Mouse (Mus musculus) intestine, postnatal 0 days (tissue): ENCODE results near the gene Clint1. TPM values are rescaled to one million over a fixed set of nuclear protein-coding genes. Genes with fewer than 3 reads are reported as not detected.

ENCODE experiments used
- ATAC-seq: fragments of 200-750 bp; cut with Nextera tagmentation; 2 replicates; pipeline ENCODE4 v1.8.0; 2017; ENCODE audit warnings: mild to moderate bottlenecking, moderate TSS enrichment, moderate library complexity
- H3K27ac ChIP-seq: fragments of 300-500 bp; sonication (generic); 2 replicates; pipeline ENCODE4 v1.5.1; 2014; ENCODE audit warnings: mild to moderate bottlenecking, low read depth, low read length, moderate library complexity
- H3K27me3 ChIP-seq: fragments of 300-500 bp; sonication (generic); replicated peaks from 2 replicates; pipeline ENCODE4 v1.6.1; 2014; ENCODE audit warnings: low read length, mixed read lengths; ENCODE audit not compliant: control insufficient read depth, insufficient read depth
- H3K36me3 ChIP-seq: fragments of 300-500 bp; sonication (generic); 2 replicates; pipeline ENCODE4 v1.6.1; 2014; ENCODE audit warnings: mild to moderate bottlenecking, moderate library complexity; ENCODE audit not compliant: control insufficient read depth, insufficient read depth
- H3K4me1 ChIP-seq: fragments of 300-500 bp; sonication (generic); replicated peaks from 2 replicates; pipeline ENCODE4 v1.6.1; 2014; ENCODE audit warnings: antibody characterized with exemption, low read length, mixed read lengths; ENCODE audit not compliant: control insufficient read depth, insufficient read depth
- H3K4me2 ChIP-seq: fragments of 300-500 bp; sonication (generic); replicated peaks from 2 replicates; pipeline ENCODE4 v1.6.1; 2014; ENCODE audit warnings: low read depth, mild to moderate bottlenecking, moderate library complexity
- H3K4me3 ChIP-seq: fragments of 300-500 bp; sonication (generic); 2 replicates; pipeline ENCODE4 v1.5.1; 2014; ENCODE audit warnings: low read depth, low read length
- H3K9ac ChIP-seq: fragments of 300-500 bp; sonication (generic); 2 replicates; pipeline ENCODE4 v1.6.1; 2014; ENCODE audit warnings: mild to moderate bottlenecking, low read depth, low read length
- H3K9me3 ChIP-seq: fragments of 300-500 bp; sonication (generic); 2 replicates; pipeline ENCODE4 v1.6.1; 2016; ENCODE audit warnings: mixed run types; ENCODE audit not compliant: control insufficient read depth
- CTCF ChIP-seq: sonication (generic); IDR thresholded peaks from 2 replicates; pipeline ENCODE4 v1.5.1; 2016; ENCODE audit warnings: low read depth, mild to moderate bottlenecking, control low read depth, antibody characterized with exemption, moderate library complexity
- WGBS: fragments of 180-500 bp; shearing (Covaris S2); extraction: QIAGEN DNeasy Blood & Tissue Kit; methylation state at CpG from one replicate; pipeline ENCODE4 v1.1.7; 2014; 5-methylcytosine and 5-hydroxymethylcytosine counted together
- polyA plus RNA-seq: library from polyadenylated mRNA; unstranded; fragments of >200 nt; fragmentation: Nextera tagmentation; extraction: Ambion mirVana; gene quantifications from 2 replicates; pipeline ENCODE4 v1.2.1, GENCODE M21; 2015

The Clint1 gene
- polyA plus RNA-seq, 1 experiment from 2014 or later, result 171 TPM

DNA sequence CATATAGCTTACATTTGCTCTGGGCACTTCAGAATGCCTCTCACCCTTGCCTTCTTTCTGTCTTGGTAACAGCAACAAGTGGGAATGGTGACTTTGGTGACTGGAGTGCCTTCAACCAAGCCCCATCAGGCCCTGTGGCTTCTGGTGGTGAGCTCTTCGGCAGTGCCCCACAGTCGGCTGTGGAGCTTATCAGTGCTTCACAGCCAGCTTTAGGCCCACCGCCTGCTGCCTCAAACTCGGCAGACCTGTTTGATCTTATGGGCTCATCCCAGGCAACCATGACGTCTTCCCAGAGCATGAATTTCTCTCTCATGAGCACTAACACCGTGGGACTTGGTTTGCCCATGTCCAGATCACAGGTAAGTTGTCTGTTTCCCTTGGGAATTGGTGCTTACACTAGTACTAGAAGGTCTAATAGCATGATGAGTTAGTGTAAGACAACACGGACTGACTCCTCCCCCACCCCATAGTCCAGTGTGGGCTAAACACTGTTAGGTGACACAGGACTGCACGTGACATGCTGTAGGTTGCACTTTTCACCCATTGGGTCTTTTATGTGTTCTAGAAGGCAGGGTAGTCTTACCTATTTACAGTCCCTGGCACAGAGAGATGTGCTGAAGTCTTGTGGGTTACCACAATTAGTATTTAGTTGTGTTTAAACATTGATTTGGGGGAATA is 54.4 kb downstream of the Clint1 start:
- Histone ChIP-seq H3K9me3 (no peaks in the 10 kb centered on the region), H3K36me3 (peaks cover 68% of the 10 kb centered on the region), H3K4me1 (no peaks in the 10 kb centered on the region), H3K4me3 (no peak overlapping the region), H3K9ac (no peak overlapping the region), H3K27me3 (no peaks in the 10 kb centered on the region), H3K27ac (no peak overlapping the region), H3K4me2 (no peak overlapping the region)
- ATAC-seq, result no peak
- 85% methylated on average over 8 of the region's 8 CpGs for WGBS
- TF ChIP-seq CTCF, result no peak

DNA sequence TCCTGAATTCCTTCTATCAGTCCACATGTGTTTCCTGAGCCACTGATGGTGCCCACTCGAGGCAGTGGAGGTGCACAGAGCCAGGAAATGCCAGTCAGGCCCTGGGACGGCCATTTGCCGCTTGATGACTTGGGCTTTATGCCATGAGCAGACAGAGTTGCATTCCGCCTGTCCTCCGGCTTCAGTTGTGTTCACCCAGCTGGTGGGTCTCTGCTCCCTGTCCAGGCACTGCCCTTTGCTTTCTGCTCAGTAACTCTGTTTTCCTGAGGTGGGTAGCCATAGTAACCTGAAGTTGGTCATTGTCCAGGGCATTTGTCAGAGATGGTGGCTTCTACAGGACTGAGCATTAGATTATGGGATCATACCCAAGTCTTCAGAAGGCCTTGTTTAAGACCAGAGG is 55.5 kb downstream of the Clint1 start:
- no peaks in the 10 kb centered on the region for H3K4me1 ChIP-seq
- H3K27me3 ChIP-seq, result no peaks in the 10 kb centered on the region
- no peak overlapping the region for H3K9ac ChIP-seq
- H3K36me3 ChIP-seq, result peaks cover 76% of the 10 kb centered on the region
- H3K4me3 ChIP-seq, result no peak overlapping the region
- H3K9me3 ChIP-seq, result no peaks in the 10 kb centered on the region
- WGBS, result 87% methylated on average over 5 of the region's 5 CpGs
- no peak for TF ChIP-seq CTCF
- H3K27ac ChIP-seq, result no peak overlapping the region
- no peak for ATAC-seq
- no peak overlapping the region for H3K4me2 ChIP-seq

DNA sequence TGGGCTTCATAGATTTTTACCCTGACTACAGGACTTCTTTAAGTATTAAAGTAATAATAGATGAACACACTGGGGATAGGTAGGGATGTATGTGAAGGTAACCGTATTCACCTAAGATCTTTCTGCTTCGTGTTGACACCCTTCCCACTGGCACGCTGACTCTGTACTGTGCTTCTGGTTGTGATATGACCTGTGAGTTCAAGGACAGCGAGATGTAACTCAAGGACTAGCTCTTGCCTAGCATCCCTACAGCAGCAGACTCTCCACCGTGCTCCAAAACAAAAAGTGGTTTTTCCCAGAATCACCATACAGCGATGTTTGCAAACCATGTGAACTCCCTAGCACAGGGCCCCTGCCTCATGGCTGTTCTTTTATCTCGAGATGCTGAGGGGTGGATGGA is 56.2 kb downstream of the Clint1 start:
- 91% methylated on average over 7 of the region's 7 CpGs for WGBS
- H3K4me1 ChIP-seq, result no peaks in the 10 kb centered on the region
- H3K27ac ChIP-seq, result no peak overlapping the region
- H3K4me3 ChIP-seq, result no peak overlapping the region
- no peaks in the 10 kb centered on the region for H3K27me3 ChIP-seq
- no peaks in the 10 kb centered on the region for H3K9me3 ChIP-seq
- no peak overlapping the region for H3K4me2 ChIP-seq
- no peak for ATAC-seq
- TF ChIP-seq CTCF, result no peak
- H3K36me3 ChIP-seq, result peaks cover 73% of the 10 kb centered on the region
- no peak overlapping the region for H3K9ac ChIP-seq

DNA sequence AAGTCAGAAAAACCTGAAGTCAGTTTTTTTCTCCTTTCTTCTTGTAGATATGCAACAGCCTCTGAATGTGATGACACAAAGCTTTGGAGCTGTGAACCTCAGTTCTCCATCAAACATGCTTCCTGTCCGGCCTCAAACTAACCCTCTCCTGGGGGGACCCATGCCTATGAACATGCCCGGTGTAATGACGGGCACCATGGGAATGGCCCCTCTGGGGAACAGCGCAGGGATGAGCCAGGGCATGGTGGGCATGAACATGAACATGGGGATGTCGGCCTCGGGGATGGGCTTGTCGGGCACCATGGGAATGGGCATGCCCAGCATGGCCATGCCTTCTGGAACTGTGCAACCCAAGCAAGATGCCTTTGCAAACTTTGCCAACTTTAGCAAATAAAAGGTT is 57.0 kb downstream of the Clint1 start:
- no peak overlapping the region for H3K9ac ChIP-seq
- no peaks in the 10 kb centered on the region for H3K9me3 ChIP-seq
- no peak overlapping the region for H3K4me3 ChIP-seq
- H3K27me3 ChIP-seq, result no peaks in the 10 kb centered on the region
- H3K27ac ChIP-seq, result no peak overlapping the region
- H3K36me3 ChIP-seq, result peaks cover 64% of the 10 kb centered on the region
- H3K4me1 ChIP-seq, result no peaks in the 10 kb centered on the region
- 97% methylated on average over 7 of the region's 7 CpGs for WGBS
- ATAC-seq, result no peak
- H3K4me2 ChIP-seq, result no peak overlapping the region
- no peak for TF ChIP-seq CTCF

DNA sequence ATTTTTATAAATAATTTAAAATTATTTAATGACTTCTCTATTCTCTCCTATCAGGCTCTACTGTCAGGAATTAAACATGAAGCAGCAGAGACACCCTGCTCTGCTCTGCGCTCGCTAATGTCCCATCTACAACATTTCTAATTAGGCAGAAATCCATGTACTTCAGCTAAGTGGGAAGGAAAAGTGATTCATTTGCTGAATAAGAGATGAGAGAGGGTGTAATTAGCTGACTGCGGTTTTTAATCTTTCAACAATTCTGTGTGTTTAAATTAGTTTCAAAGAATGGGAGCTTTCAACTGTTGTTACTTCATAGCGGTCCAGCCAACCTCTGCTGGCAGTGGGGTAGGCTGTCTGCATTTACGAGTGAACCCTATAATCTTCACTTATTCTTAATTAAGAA is 58.9 kb downstream of the Clint1 start:
- no peak for ATAC-seq
- Histone ChIP-seq H3K27me3 (no peaks in the 10 kb centered on the region), H3K9me3 (no peaks in the 10 kb centered on the region), H3K4me2 (no peak overlapping the region), H3K36me3 (peaks cover 60% of the 10 kb centered on the region), H3K4me1 (no peaks in the 10 kb centered on the region), H3K9ac (no peak overlapping the region), H3K27ac (no peak overlapping the region), H3K4me3 (no peak overlapping the region)
- WGBS, result 97% methylated on average over 5 of the region's 5 CpGs
- no peak for TF ChIP-seq CTCF

DNA sequence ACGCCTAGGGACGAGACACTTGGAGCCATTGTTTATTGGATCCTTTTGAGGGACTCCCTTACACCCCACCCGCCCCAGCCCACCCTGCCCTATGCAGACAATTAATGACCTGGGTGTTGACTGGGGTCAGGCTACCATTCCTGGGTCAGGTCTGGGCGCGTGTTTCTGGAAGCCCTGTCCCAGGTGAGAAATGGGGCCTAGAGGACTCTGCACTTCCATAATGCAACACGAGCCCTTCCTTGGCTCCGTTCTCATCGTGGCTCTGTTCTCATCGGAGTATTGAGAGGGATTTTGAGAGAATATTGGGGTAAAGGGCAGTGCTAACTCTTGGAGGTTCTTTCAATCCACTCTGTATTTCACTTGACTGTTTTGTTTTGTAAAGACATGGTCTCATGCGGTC is 64.3 kb downstream of the Clint1 start:
- Histone ChIP-seq H3K27ac (no peak overlapping the region), H3K4me1 (no peaks in the 10 kb centered on the region), H3K4me2 (no peak overlapping the region), H3K4me3 (no peak overlapping the region), H3K9ac (no peak overlapping the region), H3K9me3 (no peaks in the 10 kb centered on the region), H3K27me3 (no peaks in the 10 kb centered on the region), H3K36me3 (peaks cover 12% of the 10 kb centered on the region)
- no peak for TF ChIP-seq CTCF
- WGBS, result 84% methylated on average over 10 of the region's 10 CpGs
- no peak for ATAC-seq

DNA sequence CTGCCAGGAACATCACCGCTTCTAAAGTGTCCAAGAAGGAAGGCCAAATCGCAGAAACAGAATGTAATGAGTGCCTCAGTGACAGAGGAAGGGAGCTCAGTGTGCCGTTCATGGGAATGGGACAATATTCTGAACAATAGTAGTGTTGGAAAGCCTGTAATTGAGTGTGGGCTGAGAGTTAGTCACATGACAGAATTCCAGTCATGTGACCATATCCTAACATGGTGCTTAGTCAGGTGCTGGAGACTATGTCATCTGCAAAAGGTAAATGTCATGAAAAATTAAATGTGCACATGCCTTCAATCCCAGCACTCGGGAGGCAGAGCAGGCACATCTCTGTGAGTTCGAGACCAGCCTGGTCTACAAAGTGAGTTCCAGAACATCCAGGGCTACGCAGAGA is 66.2 kb downstream of the Clint1 start:
- Histone ChIP-seq H3K9me3 (no peaks in the 10 kb centered on the region), H3K9ac (no peak overlapping the region), H3K4me3 (no peak overlapping the region), H3K27ac (no peak overlapping the region), H3K4me1 (no peaks in the 10 kb centered on the region), H3K4me2 (no peak overlapping the region), H3K36me3 (no peaks in the 10 kb centered on the region), H3K27me3 (no peaks in the 10 kb centered on the region)
- WGBS, result 92% methylated on average over 6 of the region's 6 CpGs
- no peak for ATAC-seq
- no peak for TF ChIP-seq CTCF
